Mouse (Mus musculus): ENCODE results near the gene Faah. TPM values are rescaled to one million over a fixed set of nuclear protein-coding genes. Genes with fewer than 3 reads are reported as not detected.
A peak's percentile ranks its signal among the peaks of the same experiment; 100 is the strongest.

Gene Faah
- polyA plus RNA-seq (2011; ENCODE audit: insufficient read length, low read depth, missing spikeins), result not detected in 2 replicates

GRCm38 (mm10) chr4:116017902-116018746, at the start of gene Faah:
Faah (minus strand) TSS chr4:116017926.
- TF ChIP-seq POLR2A (IDR thresholded peaks at IDR 0.05; ENCODE audit: low read depth, low read length) (no peak), CTCF (IDR thresholded peaks at IDR 0.05; ENCODE audit: borderline replicate concordance, insufficient read depth, low read length) (no peak)
- Histone ChIP-seq H3K27ac (ENCODE audit: insufficient read depth, low read length) (no peak within 1 kb of the TSS), H3K4me1 (ENCODE audit: control insufficient read depth, insufficient read depth, low read length) (no peaks in the 10 kb centered on the region), H3K4me3 (ENCODE audit: insufficient read depth, low read length) (peak within 1 kb of the TSS; percentile 44)

- TF ChIP-seq CTCF (IDR thresholded peaks at IDR 0.05; ENCODE audit: borderline replicate concordance, insufficient read depth, low read length) (no peak), POLR2A (IDR thresholded peaks at IDR 0.05; ENCODE audit: low read depth, low read length) (no peak)
- Histone ChIP-seq H3K4me1 (ENCODE audit: control insufficient read depth, insufficient read depth, low read length) (no peaks in the 10 kb centered on the region), H3K4me3 (ENCODE audit: insufficient read depth, low read length) (no peak overlapping the region), H3K27ac (ENCODE audit: insufficient read depth, low read length) (no peak overlapping the region)
Observed at GRCm38 (mm10) chr4:116063855-116064254, 46.1 kb upstream of the Faah start.

- TF ChIP-seq CTCF (IDR thresholded peaks at IDR 0.05; ENCODE audit: borderline replicate concordance, insufficient read depth, low read length) (no peak), POLR2A (IDR thresholded peaks at IDR 0.05; ENCODE audit: low read depth, low read length) (no peak)
- Histone ChIP-seq H3K4me1 (ENCODE audit: control insufficient read depth, insufficient read depth, low read length) (0 out of 2 replicates have a peak, but pooled peaks cover 3% of the 10 kb centered on the region), H3K27ac (ENCODE audit: insufficient read depth, low read length) (no peak overlapping the region), H3K4me3 (ENCODE audit: insufficient read depth, low read length) (no peak overlapping the region)
Observed at GRCm38 (mm10) chr4:116059012-116059726, 41.4 kb upstream of the Faah start.

- 0 out of 2 replicates have a peak, but pooled peaks cover 3% of the 10 kb centered on the region for H3K4me1 ChIP-seq (ENCODE audit: control insufficient read depth, insufficient read depth, low read length)
- H3K4me3 ChIP-seq (ENCODE audit: insufficient read depth, low read length), result no peak overlapping the region
- no peak for TF ChIP-seq POLR2A (IDR thresholded peaks at IDR 0.05; ENCODE audit: low read depth, low read length)
- no peak for TF ChIP-seq CTCF (IDR thresholded peaks at IDR 0.05; ENCODE audit: borderline replicate concordance, insufficient read depth, low read length)
- no peak overlapping the region for H3K27ac ChIP-seq (ENCODE audit: insufficient read depth, low read length)
Observed at GRCm38 (mm10) chr4:116057559-116057958, 39.8 kb upstream of the Faah start.

GRCm38 (mm10) chr4:116053399-116053961, 35.8 kb upstream of the Faah start, which contains the start of gene Nsun4:
Nsun4 (minus strand) TSS chr4:116053876.
- H3K27ac ChIP-seq (ENCODE audit: insufficient read depth, low read length), result peak within 1 kb of the TSS; percentile 93
- TF ChIP-seq CTCF (IDR thresholded peaks at IDR 0.05; ENCODE audit: borderline replicate concordance, insufficient read depth, low read length) (no peak), POLR2A (IDR thresholded peaks at IDR 0.05; ENCODE audit: low read depth, low read length) (peak; percentile 97)
- H3K4me3 ChIP-seq (ENCODE audit: insufficient read depth, low read length), result peak within 1 kb of the TSS; percentile 60
- peaks cover 3% of the 10 kb centered on the region; the same call in 1 of the 2 replicates for H3K4me1 ChIP-seq (ENCODE audit: control insufficient read depth, insufficient read depth, low read length)

- 0 out of 2 replicates have a peak, but pooled peaks have one; percentile 11 for TF ChIP-seq CTCF (IDR thresholded peaks at IDR 0.05; ENCODE audit: borderline replicate concordance, insufficient read depth, low read length)
- TF ChIP-seq POLR2A (IDR thresholded peaks at IDR 0.05; ENCODE audit: low read depth, low read length), result no peak
- H3K4me3 ChIP-seq (ENCODE audit: insufficient read depth, low read length), result peak overlapping the region; percentile 60
- peaks cover 3% of the 10 kb centered on the region; the same call in 1 of the 2 replicates for H3K4me1 ChIP-seq (ENCODE audit: control insufficient read depth, insufficient read depth, low read length)
- peak overlapping the region; percentile 93 for H3K27ac ChIP-seq (ENCODE audit: insufficient read depth, low read length)
Observed at GRCm38 (mm10) chr4:116052526-116053293, 35.0 kb upstream of the Faah start.

GRCm38 (mm10) chr4:116049211-116049610, 31.5 kb upstream of the Faah start:
- TF ChIP-seq CTCF (IDR thresholded peaks at IDR 0.05; ENCODE audit: borderline replicate concordance, insufficient read depth, low read length) (no peak), POLR2A (IDR thresholded peaks at IDR 0.05; ENCODE audit: low read depth, low read length) (no peak)
- Histone ChIP-seq H3K4me3 (ENCODE audit: insufficient read depth, low read length) (no peak overlapping the region), H3K4me1 (ENCODE audit: control insufficient read depth, insufficient read depth, low read length) (no peaks in the 10 kb centered on the region; the same call in 1 of the 2 replicates), H3K27ac (ENCODE audit: insufficient read depth, low read length) (no peak overlapping the region)

- no peak for TF ChIP-seq POLR2A (IDR thresholded peaks at IDR 0.05; ENCODE audit: low read depth, low read length)
- TF ChIP-seq CTCF (IDR thresholded peaks at IDR 0.05; ENCODE audit: borderline replicate concordance, insufficient read depth, low read length), result no peak
- H3K4me3 ChIP-seq (ENCODE audit: insufficient read depth, low read length), result no peak overlapping the region
- no peaks in the 10 kb centered on the region; the same call in 1 of the 2 replicates for H3K4me1 ChIP-seq (ENCODE audit: control insufficient read depth, insufficient read depth, low read length)
- H3K27ac ChIP-seq (ENCODE audit: insufficient read depth, low read length), result no peak overlapping the region
Observed at GRCm38 (mm10) chr4:116048130-116048920, 30.6 kb upstream of the Faah start.

Data from embryonic fibroblast, embryonic 13.5 days (primary cell).